Mouse (Mus musculus) brain, adult 2 months (tissue): ENCODE measurements around the gene Suclg1.

Experiments used
- DNase-seq: peaks from one replicate; pipeline ENCODE4 v3.0.0; 2011; ENCODE audit warnings: low read depth, low spot score

Suclg1 gene

GRCm38 (mm10) chr6:73322306-73322705, 74.1 kb downstream of the Suclg1 start:
- DNase-seq = no peak
